Mouse (Mus musculus) skeletal muscle tissue, postnatal 0 days (tissue): ENCODE results near the gene Erich3. TPM values are rescaled to one million over a fixed set of nuclear protein-coding genes. Genes with fewer than 3 reads are reported as not detected.

ENCODE experiments used
- polyA plus RNA-seq: library from polyadenylated mRNA; unstranded; fragments of >200 nt; fragmentation: Nextera tagmentation; extraction: Ambion mirVana; gene quantifications from 2 replicates; pipeline ENCODE4 v1.2.1, GENCODE M21; 2015

Gene Erich3
- polyA plus RNA-seq = 0.04 TPM in 1 of 2 replicates, not detected in the other

DNA sequence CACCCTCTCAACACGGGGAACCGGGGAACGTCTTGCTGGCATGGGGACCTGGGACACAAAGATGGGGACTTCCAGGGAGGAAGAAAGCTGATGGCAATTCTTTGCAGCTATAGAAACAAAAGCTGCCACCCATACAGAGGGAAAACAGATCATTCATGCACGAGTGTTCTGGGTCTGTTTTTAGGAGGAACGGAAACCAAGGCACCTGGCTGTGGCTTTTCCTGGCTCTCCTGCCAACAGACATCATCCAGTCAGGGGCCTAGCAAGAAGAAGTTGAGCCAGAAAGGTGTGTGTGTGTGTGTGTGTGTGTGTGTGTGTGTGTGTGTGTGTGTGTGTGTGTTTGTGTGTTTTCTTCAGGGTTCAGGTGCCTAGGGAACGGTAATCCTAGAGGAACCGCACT, at the start of gene Erich3:
Gene Erich3 (plus strand): TSS at position 315 of the 400 bp plus-strand sequence.

Other genes starting within 250 kb of the Erich3 start
- gene Cryz, start 67.1 kb upstream of the Erich3 start, polyA plus RNA-seq = 8.1 and 8.3 TPM in 2 replicates
- gene Tyw3, start 66.8 kb upstream of the Erich3 start, polyA plus RNA-seq = 4.8 and 5.3 TPM in 2 replicates